Mouse (Mus musculus): Measurements from ENCODE around the gene Pex19. TPM values are rescaled to one million over a fixed set of nuclear protein-coding genes. Genes with fewer than 3 reads are reported as not detected.

Pex19 gene
- total RNA-seq, 2 experiments from 2014 or later: 99.1 to 104 TPM

GRCm38 (mm10) chr1:172169809-172170208, 43.3 kb downstream of the Pex19 start:
- DNase-seq (ENCODE audit: extremely low spot score in 1 of 2, low spot score in 2 of 2): no peak
- intact Hi-C loops (cut with DNase I): no loop called here

- intact Hi-C loops (cut with DNase I): no loop called here
- no peak for DNase-seq (ENCODE audit: extremely low spot score in 1 of 2, low spot score in 2 of 2)
Observed at GRCm38 (mm10) chr1:172172381-172172780, 45.8 kb downstream of the Pex19 start.

- intact Hi-C loops (cut with DNase I): no loop called here
- DNase-seq (ENCODE audit: extremely low spot score in 1 of 2, low spot score in 2 of 2): no peak
Observed at GRCm38 (mm10) chr1:172173181-172173580, 46.6 kb downstream of the Pex19 start.

- intact Hi-C loops (cut with DNase I): no loop called here
- DNase-seq (ENCODE audit: extremely low spot score in 1 of 2, low spot score in 2 of 2): no peak
Observed at GRCm38 (mm10) chr1:172177791-172178190, 51.2 kb downstream of the Pex19 start.

- intact Hi-C loops (cut with DNase I): no loop called here
- no peak for DNase-seq (ENCODE audit: extremely low spot score in 1 of 2, low spot score in 2 of 2)
Observed at GRCm38 (mm10) chr1:172179102-172179501, 52.5 kb downstream of the Pex19 start.

GRCm38 (mm10) chr1:172180881-172181280, 54.3 kb downstream of the Pex19 start:
- DNase-seq (ENCODE audit: extremely low spot score in 1 of 2, low spot score in 2 of 2): no peak
- intact Hi-C loops (cut with DNase I): no loop called here

- intact Hi-C loops (cut with DNase I): no loop called here
- no peak for DNase-seq (ENCODE audit: extremely low spot score in 1 of 2, low spot score in 2 of 2)
Observed at GRCm38 (mm10) chr1:172181777-172182176, 55.2 kb downstream of the Pex19 start.

GRCm38 (mm10) chr1:172183056-172183455, 56.5 kb downstream of the Pex19 start:
- intact Hi-C loops (cut with DNase I): no loop called here
- DNase-seq (ENCODE audit: extremely low spot score in 1 of 2, low spot score in 2 of 2): no peak

- intact Hi-C loops (cut with DNase I): no loop called here
- no peak for DNase-seq (ENCODE audit: extremely low spot score in 1 of 2, low spot score in 2 of 2)
Observed at GRCm38 (mm10) chr1:172183915-172184314, 57.4 kb downstream of the Pex19 start.

Other genes starting within 250 kb of the Pex19 start
- gene Gm10521, start 231.1 kb upstream of the Pex19 start, total RNA-seq (2021): under 1 TPM in 1 of 2 experiments, not detected in 1; 0.13 TPM
- gene Slamf6, start 209.2 kb upstream of the Pex19 start, total RNA-seq (2021): under 1 TPM in 1 of 2 experiments, not detected in 1; 0.24 TPM
- 10 to 100 TPM; 32.8 to 34.0 TPM for gene Vangl2, start 98.3 kb upstream of the Pex19 start, total RNA-seq (2021)
- under 1 TPM in 1 of 2 experiments, not detected in 1; 0.32 TPM for gene Nhlh1, start 69.2 kb upstream of the Pex19 start, total RNA-seq (2021)
- 100 to 1,000 TPM; 179 to 183 TPM for gene Copa, start 44.2 kb upstream of the Pex19 start, total RNA-seq (2021)
- gene Ncstn, start 44.0 kb upstream of the Pex19 start, total RNA-seq (2021): 10 to 100 TPM; 79.0 to 82.2 TPM
- gene Dcaf8, start 21.3 kb downstream of the Pex19 start, total RNA-seq (2021): 10 to 100 TPM; 87.0 to 88.0 TPM
- gene Pea15a, start 80.0 kb downstream of the Pex19 start, total RNA-seq (2021): 100 to 1,000 TPM; 368 TPM
- gene Casq1, start 93.1 kb downstream of the Pex19 start, total RNA-seq (2021): 1 to 10 TPM in 1 of 2 experiments, under 1 TPM in 1; 0.49 to 1.3 TPM
- gene Atp1a4, start 131.7 kb downstream of the Pex19 start, total RNA-seq (2021): not detected
- 100 to 1,000 TPM; 216 to 226 TPM for gene Igsf8, start 134.9 kb downstream of the Pex19 start, total RNA-seq (2021)
- gene Atp1a2, start 171.3 kb downstream of the Pex19 start, total RNA-seq (2021): 100 to 1,000 TPM; 393 to 413 TPM
- gene Kcnj9, start 202.6 kb downstream of the Pex19 start, total RNA-seq (2021): 10 to 100 TPM; 77.8 to 84.5 TPM
- 10 to 100 TPM; 68.5 to 69.3 TPM for gene Kcnj10, start 214.5 kb downstream of the Pex19 start, total RNA-seq (2021)
- gene Pigm, start 249.8 kb downstream of the Pex19 start, total RNA-seq (2021): 10 to 100 TPM in 1 of 2 experiments, 1 to 10 TPM in 1; 9.8 to 10.6 TPM

All from left cerebral cortex, postnatal 10 days (tissue).